Mouse (Mus musculus): ENCODE measurements around the gene St8sia2. TPM values are rescaled to one million over a fixed set of nuclear protein-coding genes. Genes with fewer than 3 reads are reported as not detected.

Gene St8sia2
- polyA plus RNA-seq, 1 experiment from 2014 or later: 18.7 TPM

DNA sequence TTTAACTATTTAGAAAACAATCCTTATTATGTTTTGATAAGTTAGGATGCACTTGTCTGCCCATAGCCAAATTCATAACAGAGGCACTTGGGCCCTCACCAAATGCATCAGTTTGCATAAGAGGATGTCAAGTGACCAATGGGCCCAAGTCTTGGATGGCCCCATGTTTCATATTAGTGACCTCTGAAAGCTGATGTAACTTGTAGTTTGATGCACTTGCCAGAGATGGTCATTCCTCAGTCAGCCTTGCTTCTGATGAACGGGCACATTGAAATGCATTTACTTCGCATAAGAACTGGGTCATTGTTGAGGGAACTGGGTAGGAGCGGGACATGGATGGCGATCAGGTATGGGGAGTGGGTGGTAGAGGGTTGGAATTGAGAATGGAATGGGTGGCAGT is 102.6 kb downstream of the St8sia2 start:
- no peaks in the 10 kb centered on the region for H3K4me1 ChIP-seq (ENCODE audit: control insufficient read depth, insufficient read depth, low read length)
- H3K27me3 ChIP-seq (ENCODE audit: control insufficient read depth, insufficient read depth, low read length): no peaks in the 10 kb centered on the region
- WGBS: 96% methylated on average over 4 of the region's 4 CpGs
- H3K27ac ChIP-seq (ENCODE audit: low read depth, low read length): no peak overlapping the region
- H3K9ac ChIP-seq (ENCODE audit: low read depth, low read length): no peak overlapping the region
- no peaks in the 10 kb centered on the region for H3K36me3 ChIP-seq (ENCODE audit: control insufficient read depth, insufficient read depth, low read length)
- H3K4me3 ChIP-seq (ENCODE audit: low read length): no peak overlapping the region
- no peak for ATAC-seq (ENCODE audit: low FRiP score, low TSS enrichment)
- no peaks in the 10 kb centered on the region for H3K9me3 ChIP-seq (ENCODE audit: control insufficient read depth, low read length)
- no peak overlapping the region for H3K4me2 ChIP-seq (replicated peaks; ENCODE audit: low read depth, low read length)

DNA sequence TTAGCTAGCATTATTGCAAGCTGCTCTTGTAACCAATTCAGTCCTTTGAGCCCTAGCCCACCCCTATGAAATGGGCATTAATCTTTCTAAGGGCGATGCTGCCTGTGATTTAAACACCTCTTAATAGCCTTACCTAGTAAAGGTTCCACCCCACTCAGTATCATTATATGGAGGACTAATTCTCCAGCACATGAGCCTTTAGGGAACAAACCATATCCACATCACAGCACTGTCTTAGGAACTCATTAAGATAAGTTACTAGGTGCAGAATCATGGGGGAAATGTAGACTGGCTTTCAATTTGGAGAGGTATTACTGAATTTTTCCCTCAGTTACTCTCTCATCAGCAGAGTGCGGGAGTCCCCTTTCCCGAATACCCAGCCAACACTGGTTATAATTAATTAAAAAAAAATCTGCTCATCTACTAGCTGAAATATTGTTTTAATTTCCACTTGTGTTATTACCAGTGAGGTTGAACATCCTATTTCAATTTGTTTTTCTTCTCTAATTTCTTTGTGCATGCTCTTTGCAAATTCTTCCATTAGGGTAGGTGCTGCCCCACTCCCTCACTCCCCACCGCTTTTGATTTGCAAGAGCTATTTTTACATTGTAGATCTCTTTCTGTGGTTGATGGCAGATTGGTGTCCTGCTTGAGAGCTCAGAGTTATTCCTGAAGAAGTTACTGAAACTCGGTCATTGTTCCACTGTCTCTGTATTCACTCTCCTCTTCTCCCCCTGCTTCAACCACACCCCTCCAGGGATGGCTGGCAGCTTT is 103.9 kb downstream of the St8sia2 start:
- H3K4me2 ChIP-seq (replicated peaks; ENCODE audit: low read depth, low read length): no peak overlapping the region
- no peak overlapping the region for H3K27ac ChIP-seq (ENCODE audit: low read depth, low read length)
- H3K9ac ChIP-seq (ENCODE audit: low read depth, low read length): no peak overlapping the region
- no peaks in the 10 kb centered on the region for H3K27me3 ChIP-seq (ENCODE audit: control insufficient read depth, insufficient read depth, low read length)
- no peaks in the 10 kb centered on the region for H3K36me3 ChIP-seq (ENCODE audit: control insufficient read depth, insufficient read depth, low read length)
- no peak for ATAC-seq (ENCODE audit: low FRiP score, low TSS enrichment)
- no peaks in the 10 kb centered on the region for H3K4me1 ChIP-seq (ENCODE audit: control insufficient read depth, insufficient read depth, low read length)
- 84% methylated on average over 5 of the region's 5 CpGs for WGBS
- no peak overlapping the region for H3K4me3 ChIP-seq (ENCODE audit: low read length)
- no peaks in the 10 kb centered on the region for H3K9me3 ChIP-seq (ENCODE audit: control insufficient read depth, low read length)

DNA sequence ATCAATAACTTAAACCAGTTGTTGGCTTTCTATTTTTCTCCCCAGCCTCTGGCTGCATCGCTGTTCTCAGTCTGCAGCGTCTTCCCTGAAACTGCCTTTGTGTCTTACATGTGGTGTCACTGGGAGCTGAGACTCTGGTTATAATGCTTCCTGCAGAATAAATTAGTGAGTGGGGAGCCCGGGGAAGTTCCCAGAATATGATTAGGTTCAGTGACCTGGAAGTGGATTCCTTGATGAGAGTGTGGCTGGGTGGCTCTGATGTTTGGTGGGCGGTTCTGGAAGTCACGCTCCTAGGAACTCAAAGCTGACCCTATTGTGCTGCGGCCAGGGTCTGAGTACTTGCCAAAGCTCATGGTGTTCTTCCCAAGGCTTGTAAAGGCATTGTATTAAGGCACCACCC is 119.0 kb downstream of the St8sia2 start:
- Histone ChIP-seq H3K4me1 (ENCODE audit: control insufficient read depth, insufficient read depth, low read length) (no peaks in the 10 kb centered on the region), H3K4me2 (replicated peaks; ENCODE audit: low read depth, low read length) (no peak overlapping the region), H3K9ac (ENCODE audit: low read depth, low read length) (no peak overlapping the region), H3K27ac (ENCODE audit: low read depth, low read length) (no peak overlapping the region), H3K27me3 (ENCODE audit: control insufficient read depth, insufficient read depth, low read length) (no peaks in the 10 kb centered on the region), H3K36me3 (ENCODE audit: control insufficient read depth, insufficient read depth, low read length) (no peaks in the 10 kb centered on the region), H3K4me3 (ENCODE audit: low read length) (no peak overlapping the region), H3K9me3 (ENCODE audit: control insufficient read depth, low read length) (no peaks in the 10 kb centered on the region)
- ATAC-seq (ENCODE audit: low FRiP score, low TSS enrichment): no peak; the same call in 1 of the 2 replicates
- 62% methylated on average over 6 of the region's 6 CpGs for WGBS

DNA sequence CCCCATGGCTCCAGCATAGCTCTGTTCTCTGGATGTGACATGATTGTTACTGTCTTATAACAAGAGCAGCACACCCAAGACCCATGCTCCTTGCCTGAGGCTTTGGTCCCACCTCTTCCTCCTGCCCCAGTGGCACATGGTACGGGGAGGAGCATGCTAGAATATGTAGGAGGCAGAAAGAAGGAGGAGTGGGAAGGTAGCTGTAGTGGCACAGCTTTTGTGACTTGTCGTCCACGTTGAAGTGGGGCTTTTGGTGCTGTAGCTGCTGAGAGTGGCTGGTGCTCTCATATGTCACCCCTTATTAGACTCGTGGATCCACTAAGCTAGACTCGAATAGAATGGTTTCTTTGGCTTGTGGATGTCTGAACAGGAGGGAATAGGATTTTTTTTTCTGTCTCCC is 121.7 kb downstream of the St8sia2 start:
- Histone ChIP-seq H3K4me1 (ENCODE audit: control insufficient read depth, insufficient read depth, low read length) (no peaks in the 10 kb centered on the region), H3K9ac (ENCODE audit: low read depth, low read length) (no peak overlapping the region), H3K36me3 (ENCODE audit: control insufficient read depth, insufficient read depth, low read length) (no peaks in the 10 kb centered on the region), H3K4me3 (ENCODE audit: low read length) (no peak overlapping the region), H3K4me2 (replicated peaks; ENCODE audit: low read depth, low read length) (no peak overlapping the region), H3K9me3 (ENCODE audit: control insufficient read depth, low read length) (no peaks in the 10 kb centered on the region), H3K27me3 (ENCODE audit: control insufficient read depth, insufficient read depth, low read length) (no peaks in the 10 kb centered on the region), H3K27ac (ENCODE audit: low read depth, low read length) (no peak overlapping the region)
- 83% methylated on average over 5 of the region's 5 CpGs for WGBS
- no peak for ATAC-seq (ENCODE audit: low FRiP score, low TSS enrichment)

DNA sequence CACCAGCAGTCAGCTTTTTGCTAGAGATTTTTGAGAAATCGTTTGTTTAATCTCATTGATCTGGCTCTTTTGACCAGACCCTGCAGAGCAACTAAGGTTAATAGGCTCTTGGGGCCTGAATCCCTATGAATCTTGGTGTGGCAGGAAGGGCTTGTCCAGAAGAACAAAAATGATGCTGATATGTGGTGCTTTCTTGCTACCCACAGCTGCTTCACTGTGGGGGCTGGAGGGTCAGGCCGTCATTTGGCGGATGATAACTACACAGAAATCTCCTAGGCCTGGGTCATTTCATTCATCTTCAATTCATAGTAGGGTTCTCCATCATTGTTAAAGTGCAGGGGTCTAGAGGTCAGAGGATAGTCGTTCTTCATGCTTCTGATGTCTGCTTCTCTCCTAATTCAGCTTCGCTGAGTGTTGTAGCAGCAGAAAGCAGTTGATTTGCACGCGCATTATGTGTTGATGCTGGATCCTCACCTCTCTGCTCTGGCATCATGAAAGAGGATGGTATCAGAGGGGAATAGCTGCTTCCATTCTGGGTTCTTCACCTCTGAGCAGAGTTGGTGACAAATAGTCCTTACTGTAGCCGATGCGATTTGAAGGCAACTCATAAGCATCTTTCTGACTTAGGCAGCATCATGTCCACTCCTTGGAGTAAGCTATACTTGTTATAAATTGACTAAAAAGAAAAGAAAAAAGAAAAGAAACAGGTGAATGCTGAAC is 122.4 kb downstream of the St8sia2 start:
- Histone ChIP-seq H3K36me3 (ENCODE audit: control insufficient read depth, insufficient read depth, low read length) (no peaks in the 10 kb centered on the region), H3K9me3 (ENCODE audit: control insufficient read depth, low read length) (no peaks in the 10 kb centered on the region), H3K27me3 (ENCODE audit: control insufficient read depth, insufficient read depth, low read length) (no peaks in the 10 kb centered on the region), H3K27ac (ENCODE audit: low read depth, low read length) (no peak overlapping the region), H3K4me2 (replicated peaks; ENCODE audit: low read depth, low read length) (no peak overlapping the region), H3K4me3 (ENCODE audit: low read length) (no peak overlapping the region), H3K4me1 (ENCODE audit: control insufficient read depth, insufficient read depth, low read length) (no peaks in the 10 kb centered on the region), H3K9ac (ENCODE audit: low read depth, low read length) (no peak overlapping the region)
- ATAC-seq (ENCODE audit: low FRiP score, low TSS enrichment): no peak
- WGBS: 83% methylated on average over 9 of the region's 9 CpGs

- H3K9me3 ChIP-seq (ENCODE audit: control insufficient read depth, low read length): no peaks in the 10 kb centered on the region
- no peaks in the 10 kb centered on the region for H3K27me3 ChIP-seq (ENCODE audit: control insufficient read depth, insufficient read depth, low read length)
- no peak overlapping the region for H3K4me2 ChIP-seq (replicated peaks; ENCODE audit: low read depth, low read length)
- H3K9ac ChIP-seq (ENCODE audit: low read depth, low read length): no peak overlapping the region
- H3K27ac ChIP-seq (ENCODE audit: low read depth, low read length): no peak overlapping the region
- no peaks in the 10 kb centered on the region for H3K4me1 ChIP-seq (ENCODE audit: control insufficient read depth, insufficient read depth, low read length)
- no peaks in the 10 kb centered on the region for H3K36me3 ChIP-seq (ENCODE audit: control insufficient read depth, insufficient read depth, low read length)
- 93% methylated on average over 5 of the region's 5 CpGs for WGBS
- no peak overlapping the region for H3K4me3 ChIP-seq (ENCODE audit: low read length)
- ATAC-seq (ENCODE audit: low FRiP score, low TSS enrichment): no peak
These were observed 123.0 kb downstream of the St8sia2 start for GRCm38 (mm10) chr7:73890466-73890865.

Data from kidney, embryonic 14.5 days (tissue).